Mouse (Mus musculus) 416B (cell line): Measurements from ENCODE around the gene Tprn.

Experiments
- DNase-seq: peaks from one replicate; pipeline ENCODE4 v3.0.0; 2011; ENCODE audit warnings: low read depth

Tprn gene

GRCm38 (mm10) chr2:25292856-25293255 is 30.4 kb downstream of the Tprn start:
- peak; percentile 57 for DNase-seq

- no peak for DNase-seq
These were observed 31.3 kb downstream of the Tprn start for GRCm38 (mm10) chr2:25293706-25294105.

- no peak for DNase-seq
These were observed 34.7 kb downstream of the Tprn start for GRCm38 (mm10) chr2:25297093-25297492.

- no peak for DNase-seq
These were observed 35.6 kb downstream of the Tprn start for GRCm38 (mm10) chr2:25298046-25298445.

- no peak for DNase-seq
These were observed 41.0 kb downstream of the Tprn start for GRCm38 (mm10) chr2:25303452-25303851.

GRCm38 (mm10) chr2:25303931-25304656 is 41.7 kb downstream of the Tprn start:
- DNase-seq: peak; percentile 69

GRCm38 (mm10) chr2:25304657-25305541 is 42.5 kb downstream of the Tprn start:
- peak; percentile 84 for DNase-seq

- DNase-seq: no peak
These were observed 43.4 kb downstream of the Tprn start for GRCm38 (mm10) chr2:25305587-25306359.

GRCm38 (mm10) chr2:25310180-25310579 is 47.8 kb downstream of the Tprn start:
- DNase-seq: no peak

GRCm38 (mm10) chr2:25310969-25311368 is 48.6 kb downstream of the Tprn start:
- DNase-seq: no peak

GRCm38 (mm10) chr2:25311491-25311891 is 49.1 kb downstream of the Tprn start:
- DNase-seq: no peak

GRCm38 (mm10) chr2:25318119-25318966 is 55.9 kb downstream of the Tprn start:
- no peak for DNase-seq

GRCm38 (mm10) chr2:25318971-25319773 is 56.8 kb downstream of the Tprn start, which contains the start of gene Grin1:
Grin1 (minus strand) TSS chr2:25319187.
- no peak for DNase-seq
